Mouse (Mus musculus) CH12.LX (cell line): Measurements from ENCODE around the gene Gm3252. TPM values are rescaled to one million over a fixed set of nuclear protein-coding genes. Genes with fewer than 3 reads are reported as not detected.
"Not testable (repeated sequence)": the region's sequence is repeated elsewhere in the genome, so short reads cannot be mapped to it uniquely, and the experiment has no call there.

ENCODE experiments used
- DNase-seq: peaks from one replicate; pipeline ENCODE4 v3.0.0-alpha.2; 2013; ENCODE audit errors: extremely low read depth
- H3K27ac ChIP-seq: 2 replicates; pipeline ENCODE4 v1.5.1; 2012; ENCODE audit warnings: low read depth, mild to moderate bottlenecking, control low read depth, moderate library complexity; ENCODE audit not compliant: insufficient read depth
- H3K27me3 ChIP-seq: replicated peaks from 2 replicates; pipeline ENCODE3; 2012; ENCODE audit warnings: inconsistent platforms
- H3K36me3 ChIP-seq, 2 experiments: replicated peaks in 1 of 2; 2 replicates each; pipeline versions ENCODE3 to v1.6.1; 2012; ENCODE audit warnings: inconsistent platforms in 1 of 2, low read length in 1 of 2, mild to moderate bottlenecking in 1 of 2, mixed read lengths in 1 of 2, moderate library complexity in 1 of 2; ENCODE audit not compliant: control insufficient read depth in 1 of 2, insufficient read depth in 1 of 2
- H3K4me1 ChIP-seq, 2 experiments: 2 replicates each; pipeline ENCODE4 v1.6.1; 2012; ENCODE audit warnings: inconsistent platforms in 1 of 2, moderate library complexity in 1 of 2; ENCODE audit not compliant: insufficient read depth in 2 of 2, control insufficient read depth in 1 of 2
- H3K4me2 ChIP-seq: 2 replicates; pipeline ENCODE4 v1.6.1; 2012; ENCODE audit warnings: low read depth, mild to moderate bottlenecking, control low read depth; ENCODE audit not compliant: poor library complexity, insufficient read depth, severe bottlenecking
- H3K4me3 ChIP-seq, 3 experiments: fragments of 150-350 bp in 1 of 3; sonication (generic) in 1 of 3; replicated peaks in 1 of 3; 2 replicates each; pipeline versions ENCODE3 to v1.5.1; 2011 to 2012; ENCODE audit warnings: low read depth in 2 of 3, low read length in 2 of 3, mild to moderate bottlenecking in 2 of 3, moderate library complexity in 2 of 3, control low read depth in 1 of 3, improper control_type of control experiment in 1 of 3, inconsistent platforms in 1 of 3, mixed read lengths in 1 of 3; ENCODE audit not compliant: poor library complexity in 1 of 3
- H3K79me2 ChIP-seq: replicated peaks from 2 replicates; pipeline ENCODE4 v1.6.1; 2012; ENCODE audit warnings: mild to moderate bottlenecking, moderate library complexity; ENCODE audit not compliant: control insufficient read depth, poor library complexity, insufficient read depth, severe bottlenecking; ENCODE audit errors: extremely low read depth
- H3K9ac ChIP-seq: 2 replicates; pipeline ENCODE4 v1.6.1; 2012; ENCODE audit warnings: low read depth, mild to moderate bottlenecking, control low read depth, moderate library complexity; ENCODE audit not compliant: insufficient read depth
- H3K9me3 ChIP-seq: replicated peaks from 2 replicates; pipeline ENCODE3; 2012; ENCODE audit warnings: low read length, inconsistent platforms, mixed read lengths
- dilution Hi-C: fragments of 300-500 bp; cut with MboI; formaldehyde crosslinking; loops from 2 replicates; pipeline ENCODE4 v1.14.3; 2020; ENCODE audit warnings: low sequenced_read_pairs; ENCODE audit not compliant: extremely low pct_unique_long_range_greater_than_20kb, extremely low pct_ligation_motif_present
- in situ Hi-C: fragments of 300-500 bp; cut with MboI; formaldehyde crosslinking; loops from 3 replicates; pipeline ENCODE4 v1.14.3; 2019; ENCODE audit warnings: low sequenced_read_pairs, low pct_ligation_motif_present, low pct_unique_long_range_greater_than_20kb, mixed read lengths
- polyA plus RNA-seq: library from polyadenylated mRNA; unstranded; fragments of >175 nt; gene quantifications from 2 replicates; pipeline ENCODE4 v1.2.1, GENCODE M21; 2012; ENCODE audit warnings: low read depth; ENCODE audit not compliant: insufficient read length
- total RNA-seq, 2 experiments: library from RNA; depleted of rRNA; stranded (reverse); fragments of 300-350 nt in 1 of 2; fragments of >200 nt in 1 of 2; gene quantifications; 2 replicates each; pipeline ENCODE4 v1.2.3; 2012 to 2014

The Gm3252 gene
- not detected in 2 replicates for total RNA-seq (2012; rRNA removed)
- not detected in 2 replicates for total RNA-seq (2014; rRNA removed)
- polyA plus RNA-seq: not detected in 2 replicates

- H3K4me3 ChIP-seq, H3K4me2 ChIP-seq, H3K27me3 ChIP-seq, H3K36me3 ChIP-seq, DNase-seq, H3K79me2 ChIP-seq, H3K9me3 ChIP-seq, in situ Hi-C loops, H3K9ac ChIP-seq, H3K27ac ChIP-seq, dilution Hi-C loops, H3K4me1 ChIP-seq: not testable (repeated sequence)
Measured at GRCm38 (mm10) chr14:4726038-4726880, at the start of gene Gm3252. Gm3252 (plus strand) TSS chr14:4726775.

DNA sequence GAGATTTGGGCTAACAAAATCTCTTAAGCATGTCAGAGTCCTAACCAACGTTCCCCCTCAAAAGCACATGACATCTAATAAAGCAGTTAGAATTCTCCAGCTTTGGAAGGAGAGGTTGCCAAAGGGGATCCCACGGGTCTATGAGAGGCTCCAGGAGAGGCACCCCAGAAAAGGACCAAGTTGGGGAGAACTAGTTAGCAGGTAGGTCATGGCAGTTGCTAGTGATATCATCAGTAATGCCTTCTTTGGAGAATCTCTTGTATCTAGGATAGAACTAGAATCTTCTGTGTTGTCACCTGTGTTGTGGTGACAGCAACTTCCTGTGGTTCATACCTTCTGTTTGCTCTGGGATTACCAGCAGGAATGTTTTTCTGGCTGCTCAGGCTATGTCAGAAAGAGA is 17.6 kb upstream of the Gm3252 start, which contains the start of gene Gm7876:
Gene Gm7876 (plus strand): TSS at position 301 of the 400 bp plus-strand sequence.
- H3K27ac ChIP-seq, dilution Hi-C loops, H3K9ac ChIP-seq, H3K9me3 ChIP-seq, H3K36me3 ChIP-seq, H3K4me3 ChIP-seq, H3K4me1 ChIP-seq, DNase-seq, H3K4me2 ChIP-seq, H3K27me3 ChIP-seq, H3K79me2 ChIP-seq, in situ Hi-C loops: not testable (repeated sequence)

DNA sequence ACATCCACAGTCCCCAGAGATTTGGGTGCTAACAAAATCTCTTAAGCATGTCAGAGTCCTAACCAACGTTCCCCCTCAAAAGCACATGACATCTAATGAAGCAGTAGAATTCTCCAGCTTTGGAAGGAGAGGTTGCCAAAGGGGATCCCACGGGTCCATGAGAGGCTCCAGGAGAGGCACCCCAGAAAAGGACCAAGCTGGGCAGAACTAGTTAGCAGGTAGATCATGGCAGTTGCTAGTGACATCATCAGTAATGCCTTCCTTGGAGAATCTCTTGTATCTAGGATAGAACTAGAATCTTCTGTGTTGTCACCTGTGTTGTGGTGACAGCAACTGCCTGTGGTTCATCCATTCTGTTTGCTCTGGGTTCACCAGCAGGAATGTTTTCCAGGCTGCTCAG is 49.5 kb downstream of the Gm3252 start, which contains the start of gene Gm9602:
Gene Gm9602 (plus strand): TSS at position 301 of the 400 bp plus-strand sequence.
- H3K79me2 ChIP-seq, H3K27me3 ChIP-seq, H3K4me1 ChIP-seq, H3K27ac ChIP-seq, H3K4me2 ChIP-seq, H3K9me3 ChIP-seq, in situ Hi-C loops, H3K36me3 ChIP-seq, dilution Hi-C loops, H3K9ac ChIP-seq, DNase-seq, H3K4me3 ChIP-seq: not testable (repeated sequence)

Other genes with a start within 250 kb of the Gm3252 start
- gene Gm3182, start 245.0 kb upstream of the Gm3252 start, total RNA-seq (2012; rRNA removed): not detected in 2 replicates
- not detected in 2 replicates for gene Gm3182, start 245.0 kb upstream of the Gm3252 start, total RNA-seq (2014; rRNA removed)
- not detected in 2 replicates for gene Gm3182, start 245.0 kb upstream of the Gm3252 start, polyA plus RNA-seq
- gene Gm3047, start 171.4 kb upstream of the Gm3252 start, total RNA-seq (2012; rRNA removed): not detected in 2 replicates
- gene Gm3047, start 171.4 kb upstream of the Gm3252 start, total RNA-seq (2014; rRNA removed): not detected in 2 replicates
- not detected in 2 replicates for gene Gm3047, start 171.4 kb upstream of the Gm3252 start, polyA plus RNA-seq
- not detected in 2 replicates for gene Gm8159, start 94.4 kb upstream of the Gm3252 start, total RNA-seq (2012; rRNA removed)
- gene Gm8159, start 94.4 kb upstream of the Gm3252 start, total RNA-seq (2014; rRNA removed): not detected in 2 replicates
- gene Gm8159, start 94.4 kb upstream of the Gm3252 start, polyA plus RNA-seq: not detected in 2 replicates
- not detected in 2 replicates for gene Gm3239, start 62.6 kb upstream of the Gm3252 start, total RNA-seq (2012; rRNA removed)
- not detected in 2 replicates for gene Gm3239, start 62.6 kb upstream of the Gm3252 start, total RNA-seq (2014; rRNA removed)
- not detected in 2 replicates for gene Gm3239, start 62.6 kb upstream of the Gm3252 start, polyA plus RNA-seq
- gene Gm7876, start 17.5 kb upstream of the Gm3252 start, total RNA-seq (2012; rRNA removed): not detected in 2 replicates
- gene Gm7876, start 17.5 kb upstream of the Gm3252 start, total RNA-seq (2014; rRNA removed): not detected in 2 replicates
- not detected in 2 replicates for gene Gm7876, start 17.5 kb upstream of the Gm3252 start, polyA plus RNA-seq
- gene Gm9602, start 49.6 kb downstream of the Gm3252 start, total RNA-seq (2012; rRNA removed): not detected in 2 replicates
- not detected in 2 replicates for gene Gm9602, start 49.6 kb downstream of the Gm3252 start, total RNA-seq (2014; rRNA removed)
- not detected in 2 replicates for gene Gm9602, start 49.6 kb downstream of the Gm3252 start, polyA plus RNA-seq
- gene Gm3269, start 111.3 kb downstream of the Gm3252 start, total RNA-seq (2012; rRNA removed): not detected in 2 replicates
- not detected in 2 replicates for gene Gm3269, start 111.3 kb downstream of the Gm3252 start, total RNA-seq (2014; rRNA removed)
- gene Gm3269, start 111.3 kb downstream of the Gm3252 start, polyA plus RNA-seq: not detected in 2 replicates
- gene Gm3264, start 128.8 kb downstream of the Gm3252 start, total RNA-seq (2012; rRNA removed): not detected in 2 replicates
- gene Gm3264, start 128.8 kb downstream of the Gm3252 start, total RNA-seq (2014; rRNA removed): not detected in 2 replicates
- not detected in 2 replicates for gene Gm3264, start 128.8 kb downstream of the Gm3252 start, polyA plus RNA-seq
- gene Gm3278, start 165.6 kb downstream of the Gm3252 start, total RNA-seq (2012; rRNA removed): not detected in 2 replicates
- not detected in 2 replicates for gene Gm3278, start 165.6 kb downstream of the Gm3252 start, total RNA-seq (2014; rRNA removed)
- not detected in 2 replicates for gene Gm3278, start 165.6 kb downstream of the Gm3252 start, polyA plus RNA-seq